Mouse (Mus musculus): Measurements from ENCODE around the gene Rhpn2. TPM values are rescaled to one million over a fixed set of nuclear protein-coding genes. Genes with fewer than 3 reads are reported as not detected.

Gene Rhpn2
- polyA plus RNA-seq, 1 experiment from 2014 or later, result 1.6 TPM

DNA sequence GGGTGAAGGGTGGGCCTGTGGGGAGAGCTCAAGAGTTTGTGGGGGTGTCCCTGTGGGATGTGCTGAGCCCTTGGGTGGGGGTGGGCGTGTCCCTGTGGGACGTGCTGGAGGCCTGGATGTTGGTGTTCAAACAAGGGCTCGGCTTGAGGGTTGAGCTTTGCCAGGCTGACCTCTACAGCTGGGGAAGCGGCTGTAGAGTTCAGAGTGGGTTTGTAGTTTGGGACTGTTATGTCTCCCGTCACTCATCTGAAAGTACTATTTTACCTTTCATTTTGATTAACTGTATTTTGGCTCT lies 82.6 kb downstream of the Rhpn2 start:
- Histone ChIP-seq H3K4me1 (replicated peaks; ENCODE audit: control insufficient read depth, insufficient read depth, low read length) (no peaks in the 10 kb centered on the region), H3K27ac (ENCODE audit: low read depth, low read length) (no peak overlapping the region)

GRCm38 (mm10) chr7:35423071-35423470 lies 89.1 kb downstream of the Rhpn2 start:
- Histone ChIP-seq H3K27me3 (ENCODE audit: control insufficient read depth, insufficient read depth, low read length) (no peaks in the 10 kb centered on the region), H3K4me3 (ENCODE audit: low read depth, low read length) (no peak overlapping the region), H3K9me3 (ENCODE audit: control insufficient read depth, low read length) (no peaks in the 10 kb centered on the region), H3K9ac (ENCODE audit: low read length) (no peak overlapping the region), H3K27ac (ENCODE audit: low read depth, low read length) (no peak overlapping the region), H3K4me2 (ENCODE audit: low read depth, low read length, severe bottlenecking) (no peak overlapping the region), H3K36me3 (ENCODE audit: control insufficient read depth, insufficient read depth, low read length) (peaks cover 10% of the 10 kb centered on the region; the same call in 1 of the 2 replicates), H3K4me1 (replicated peaks; ENCODE audit: control insufficient read depth, insufficient read depth, low read length) (no peaks in the 10 kb centered on the region)
- WGBS, result 92% methylated on average over 10 of the region's 10 CpGs
- ATAC-seq (replicated peaks; ENCODE audit: low FRiP score) (no peak), DNase-seq (ENCODE audit: low spot score) (no peak)

More for the DNA sequence above, 82.6 kb downstream of the Rhpn2 start:
- H3K27me3 ChIP-seq (ENCODE audit: control insufficient read depth, insufficient read depth, low read length), result no peaks in the 10 kb centered on the region
- H3K9ac ChIP-seq (ENCODE audit: low read length), result no peak overlapping the region
- DNase-seq (ENCODE audit: low spot score) (no peak), ATAC-seq (replicated peaks; ENCODE audit: low FRiP score) (no peak)
- H3K4me2 ChIP-seq (ENCODE audit: low read depth, low read length, severe bottlenecking), result no peak overlapping the region
- no peaks in the 10 kb centered on the region for H3K9me3 ChIP-seq (ENCODE audit: control insufficient read depth, low read length)
- peaks cover 7% of the 10 kb centered on the region; the same call in 1 of the 2 replicates for H3K36me3 ChIP-seq (ENCODE audit: control insufficient read depth, insufficient read depth, low read length)
- no peak overlapping the region for H3K4me3 ChIP-seq (ENCODE audit: low read depth, low read length)
- WGBS, result 90% methylated on average over 5 of the region's 5 CpGs

GRCm38 (mm10) chr7:35428146-35428545 lies 94.2 kb downstream of the Rhpn2 start:
- Histone ChIP-seq H3K4me1 (replicated peaks; ENCODE audit: control insufficient read depth, insufficient read depth, low read length) (no peaks in the 10 kb centered on the region), H3K27me3 (ENCODE audit: control insufficient read depth, insufficient read depth, low read length) (no peaks in the 10 kb centered on the region), H3K4me2 (ENCODE audit: low read depth, low read length, severe bottlenecking) (no peak overlapping the region), H3K4me3 (ENCODE audit: low read depth, low read length) (no peak overlapping the region), H3K36me3 (ENCODE audit: control insufficient read depth, insufficient read depth, low read length) (peaks cover 6% of the 10 kb centered on the region), H3K9me3 (ENCODE audit: control insufficient read depth, low read length) (no peaks in the 10 kb centered on the region), H3K9ac (ENCODE audit: low read length) (no peak overlapping the region), H3K27ac (ENCODE audit: low read depth, low read length) (no peak overlapping the region)
- DNase-seq (ENCODE audit: low spot score) (no peak), ATAC-seq (replicated peaks; ENCODE audit: low FRiP score) (no peak)
- 93% methylated on average over 10 of the region's 10 CpGs for WGBS

GRCm38 (mm10) chr7:35435266-35435665 lies 101.3 kb downstream of the Rhpn2 start:
- Histone ChIP-seq H3K27ac (ENCODE audit: low read depth, low read length) (no peak overlapping the region), H3K9me3 (ENCODE audit: control insufficient read depth, low read length) (no peaks in the 10 kb centered on the region), H3K4me2 (ENCODE audit: low read depth, low read length, severe bottlenecking) (no peak overlapping the region), H3K36me3 (ENCODE audit: control insufficient read depth, insufficient read depth, low read length) (peaks cover 7% of the 10 kb centered on the region; the same call in 1 of the 2 replicates), H3K4me3 (ENCODE audit: low read depth, low read length) (no peak overlapping the region), H3K27me3 (ENCODE audit: control insufficient read depth, insufficient read depth, low read length) (no peaks in the 10 kb centered on the region), H3K9ac (ENCODE audit: low read length) (no peak overlapping the region), H3K4me1 (replicated peaks; ENCODE audit: control insufficient read depth, insufficient read depth, low read length) (0 out of 2 replicates have a peak, but pooled peaks cover 3% of the 10 kb centered on the region)
- DNase-seq (ENCODE audit: low spot score), result no peak
- ATAC-seq (replicated peaks; ENCODE audit: low FRiP score), result no peak
- WGBS, result 76% methylated on average over 9 of the region's 9 CpGs

Other genes starting within 250 kb of the Rhpn2 start
- gene Cebpa, start 214.9 kb upstream of the Rhpn2 start, polyA plus RNA-seq (2014; fragmentation: Nextera tagmentation; extraction: Ambion mirVana), result 0.63 and 0.73 TPM in 2 replicates
- 0.67 and 1.0 TPM in 2 replicates for gene Slc7a10, start 147.8 kb upstream of the Rhpn2 start, polyA plus RNA-seq (2014; fragmentation: Nextera tagmentation; extraction: Ambion mirVana)
- gene Lrp3, start 118.7 kb upstream of the Rhpn2 start, polyA plus RNA-seq (2014; fragmentation: Nextera tagmentation; extraction: Ambion mirVana), result 18.6 and 19.1 TPM in 2 replicates
- 19.5 and 19.7 TPM in 2 replicates for gene Gpatch1, start 15.7 kb upstream of the Rhpn2 start, polyA plus RNA-seq (2014; fragmentation: Nextera tagmentation; extraction: Ambion mirVana)
- 26.4 and 27.2 TPM in 2 replicates for gene Faap24, start 62.7 kb downstream of the Rhpn2 start, polyA plus RNA-seq (2014; fragmentation: Nextera tagmentation; extraction: Ambion mirVana)
- gene Cep89, start 62.9 kb downstream of the Rhpn2 start, polyA plus RNA-seq (2014; fragmentation: Nextera tagmentation; extraction: Ambion mirVana), result 58.2 and 61.7 TPM in 2 replicates
- gene Slc7a9, start 114.6 kb downstream of the Rhpn2 start, polyA plus RNA-seq (2014; fragmentation: Nextera tagmentation; extraction: Ambion mirVana), result 0.24 TPM in 1 of 2 replicates, not detected in the other
- gene Tdrd12, start 203.6 kb downstream of the Rhpn2 start, polyA plus RNA-seq (2014; fragmentation: Nextera tagmentation; extraction: Ambion mirVana), result not detected in 2 replicates
- gene Nudt19, start 222.1 kb downstream of the Rhpn2 start, polyA plus RNA-seq (2014; fragmentation: Nextera tagmentation; extraction: Ambion mirVana), result 43.3 and 45.7 TPM in 2 replicates

Data from forebrain, embryonic 11.5 days (tissue).